Mouse (Mus musculus) liver, embryonic 11.5 days (tissue): ENCODE results near the gene Fsd2. TPM values are rescaled to one million over a fixed set of nuclear protein-coding genes. Genes with fewer than 3 reads are reported as not detected.

ENCODE experiments used
- ATAC-seq: fragments of 200-750 bp; cut with Nextera tagmentation; replicated peaks from 2 replicates; pipeline ENCODE4 v1.8.0; 2017; ENCODE audit warnings: moderate number of reproducible peaks, mild to moderate bottlenecking, moderate TSS enrichment, moderate library complexity; ENCODE audit not compliant: low FRiP score
- DNase-seq: peaks from one replicate; pipeline ENCODE4 v3.0.0-alpha.2; 2017; ENCODE audit warnings: low spot score
- H3K27ac ChIP-seq: fragments of 300-500 bp; sonication (generic); 2 replicates; pipeline ENCODE4 v1.5.1; 2014; ENCODE audit warnings: mild to moderate bottlenecking, low read depth, low read length, control low read depth
- H3K27me3 ChIP-seq: fragments of 300-500 bp; sonication (generic); replicated peaks from 2 replicates; pipeline ENCODE4 v1.6.1; 2014; ENCODE audit warnings: low read length, mixed read lengths; ENCODE audit not compliant: control insufficient read depth, insufficient read depth
- H3K36me3 ChIP-seq: fragments of 300-500 bp; sonication (generic); 2 replicates; pipeline ENCODE4 v1.6.1; 2014; ENCODE audit warnings: mild to moderate bottlenecking, low read length, moderate library complexity, mixed read lengths; ENCODE audit not compliant: control insufficient read depth, insufficient read depth
- H3K4me1 ChIP-seq: fragments of 300-500 bp; sonication (generic); replicated peaks from 2 replicates; pipeline ENCODE4 v1.6.1; 2014; ENCODE audit warnings: low read length, mixed read lengths; ENCODE audit not compliant: control insufficient read depth, insufficient read depth
- H3K4me2 ChIP-seq: fragments of 300-500 bp; sonication (generic); 2 replicates; pipeline ENCODE4 v1.6.1; 2014; ENCODE audit warnings: mild to moderate bottlenecking, control low read depth, moderate library complexity
- H3K4me3 ChIP-seq: fragments of 300-500 bp; sonication (generic); 2 replicates; pipeline ENCODE4 v1.5.1; 2014; ENCODE audit warnings: low read depth, low read length, control low read depth
- H3K9ac ChIP-seq: fragments of 300-500 bp; sonication (generic); 2 replicates; pipeline ENCODE4 v1.6.1; 2014; ENCODE audit warnings: low read depth, low read length, control low read depth
- H3K9me3 ChIP-seq: fragments of 300-500 bp; sonication (generic); 2 replicates; pipeline ENCODE4 v1.6.1; 2016; ENCODE audit warnings: low read length, inconsistent platforms, mixed read lengths; ENCODE audit not compliant: control insufficient read depth
- WGBS: fragments of 180-500 bp; shearing (Covaris S2); extraction: QIAGEN DNeasy Blood & Tissue Kit; methylation state at CpG from one replicate; pipeline ENCODE4 v1.1.7; 2014; 5-methylcytosine and 5-hydroxymethylcytosine counted together
- polyA plus RNA-seq: library from polyadenylated mRNA; unstranded; fragments of >200 nt; fragmentation: Nextera tagmentation; extraction: Ambion mirVana; gene quantifications from 2 replicates; pipeline ENCODE4 v1.2.1, GENCODE M21; 2014

Gene Fsd2
- 0.19 and 0.21 TPM in 2 replicates for polyA plus RNA-seq

DNA sequence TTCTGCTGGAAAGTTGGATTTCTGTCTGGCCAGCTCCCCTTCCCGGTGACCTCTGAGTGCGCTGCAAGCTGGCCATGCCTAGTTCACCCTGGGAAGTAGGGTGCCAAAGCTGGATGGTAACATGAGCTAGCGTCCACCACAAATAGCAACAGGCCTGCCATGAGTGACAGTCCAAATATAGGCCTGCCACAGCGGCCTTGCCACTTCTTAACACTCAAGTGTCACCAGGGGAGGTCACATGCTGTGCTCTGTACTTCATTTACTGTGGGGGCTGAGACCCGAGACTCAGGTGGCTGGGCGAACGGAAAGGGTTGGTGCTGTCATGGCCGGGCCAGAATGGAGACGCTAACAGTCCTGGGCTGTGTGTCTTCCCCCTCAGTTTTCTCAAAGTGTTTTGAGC lies at the start of gene Fsd2:
TSS of gene Fsd2 (minus strand) at position 53 of the 400 bp plus-strand sequence.
- no peak for ATAC-seq
- Histone ChIP-seq H3K9me3 (no peaks in the 10 kb centered on the region), H3K27me3 (no peaks in the 10 kb centered on the region), H3K27ac (no peak within 1 kb of the TSS), H3K4me3 (no peak within 1 kb of the TSS), H3K4me1 (no peaks in the 10 kb centered on the region; the same call in 1 of the 2 replicates), H3K4me2 (no peak within 1 kb of the TSS), H3K9ac (no peak within 1 kb of the TSS), H3K36me3 (no peaks in the 10 kb centered on the region)
- WGBS: 81% methylated on average over 9 of the region's 9 CpGs
- DNase-seq: peak; percentile 9

DNA sequence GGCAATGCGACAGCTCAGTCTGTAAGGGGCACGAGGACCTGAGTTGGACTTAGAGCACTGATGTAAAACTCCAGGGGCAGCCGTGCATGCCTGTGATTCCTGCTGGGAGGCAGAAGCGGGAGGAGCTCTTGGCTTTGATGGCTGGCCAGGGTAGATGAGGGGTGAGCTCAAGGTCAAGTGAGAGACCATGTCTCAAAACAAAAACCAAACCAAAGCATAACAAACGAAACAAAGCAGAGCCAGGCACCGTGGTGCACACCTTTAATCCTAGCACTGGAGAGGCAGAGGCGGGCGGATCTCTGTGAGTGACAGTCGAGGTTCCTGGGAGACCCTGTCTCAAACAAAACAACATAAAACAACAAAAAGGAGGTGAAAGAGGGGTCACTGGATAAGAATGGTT lies 48.3 kb upstream of the Fsd2 start:
- WGBS: 78% methylated on average over 9 of the region's 9 CpGs
- H3K9me3 ChIP-seq: no peaks in the 10 kb centered on the region
- DNase-seq: no peak
- H3K27me3 ChIP-seq: no peaks in the 10 kb centered on the region
- H3K4me2 ChIP-seq: no peak overlapping the region
- no peaks in the 10 kb centered on the region; the same call in 1 of the 2 replicates for H3K4me1 ChIP-seq
- no peak overlapping the region for H3K27ac ChIP-seq
- no peak overlapping the region for H3K9ac ChIP-seq
- no peak for ATAC-seq
- no peak overlapping the region for H3K4me3 ChIP-seq
- no peaks in the 10 kb centered on the region for H3K36me3 ChIP-seq

- H3K36me3 ChIP-seq: no peaks in the 10 kb centered on the region
- no peak overlapping the region for H3K4me3 ChIP-seq
- WGBS: 88% methylated on average over 13 of the region's 13 CpGs
- no peaks in the 10 kb centered on the region for H3K9me3 ChIP-seq
- ATAC-seq (no peak), DNase-seq (no peak)
- H3K4me2 ChIP-seq: no peak overlapping the region
- no peak overlapping the region for H3K9ac ChIP-seq
- no peaks in the 10 kb centered on the region; the same call in 1 of the 2 replicates for H3K4me1 ChIP-seq
- H3K27me3 ChIP-seq: no peaks in the 10 kb centered on the region
- no peak overlapping the region for H3K27ac ChIP-seq
Observed at GRCm38 (mm10) chr7:81612856-81613635, 46.3 kb upstream of the Fsd2 start.

GRCm38 (mm10) chr7:81610125-81610524 lies 43.4 kb upstream of the Fsd2 start:
- DNase-seq: no peak
- no peak overlapping the region for H3K4me2 ChIP-seq

GRCm38 (mm10) chr7:81606452-81606851 lies 39.7 kb upstream of the Fsd2 start:
- 66% methylated on average over 5 of the region's 5 CpGs for WGBS
- H3K27ac ChIP-seq: peak overlapping the region; percentile 33; the same call in 1 of the 2 replicates
- DNase-seq: no peak

More at GRCm38 (mm10) chr7:81610125-81610524, 43.4 kb upstream of the Fsd2 start:
- Histone ChIP-seq H3K36me3 (no peaks in the 10 kb centered on the region), H3K4me3 (no peak overlapping the region), H3K4me1 (peaks cover 5% of the 10 kb centered on the region), H3K9me3 (no peaks in the 10 kb centered on the region), H3K27ac (no peak overlapping the region), H3K9ac (no peak overlapping the region), H3K27me3 (no peaks in the 10 kb centered on the region)
- peak; percentile 63 for ATAC-seq
- 51% methylated on average over 18 of the region's 18 CpGs for WGBS

GRCm38 (mm10) chr7:81605489-81605888 lies 38.7 kb upstream of the Fsd2 start:
- Histone ChIP-seq H3K4me3 (no peak overlapping the region), H3K4me1 (peaks cover 12% of the 10 kb centered on the region), H3K36me3 (no peaks in the 10 kb centered on the region), H3K9me3 (no peaks in the 10 kb centered on the region), H3K27ac (peak overlapping the region; percentile 33), H3K4me2 (no peak overlapping the region), H3K9ac (no peak overlapping the region; the same call in 1 of the 2 replicates), H3K27me3 (no peaks in the 10 kb centered on the region)
- 29% methylated on average over 4 of the region's 4 CpGs for WGBS
- ATAC-seq (peak; percentile 96), DNase-seq (peak; percentile 54)

More at GRCm38 (mm10) chr7:81606452-81606851, 39.7 kb upstream of the Fsd2 start:
- H3K36me3 ChIP-seq: no peaks in the 10 kb centered on the region
- ATAC-seq: no peak
- no peak overlapping the region for H3K4me3 ChIP-seq
- no peak overlapping the region; the same call in 1 of the 2 replicates for H3K9ac ChIP-seq
- H3K4me2 ChIP-seq: no peak overlapping the region
- no peaks in the 10 kb centered on the region for H3K27me3 ChIP-seq
- peaks cover 12% of the 10 kb centered on the region for H3K4me1 ChIP-seq
- no peaks in the 10 kb centered on the region for H3K9me3 ChIP-seq

DNA sequence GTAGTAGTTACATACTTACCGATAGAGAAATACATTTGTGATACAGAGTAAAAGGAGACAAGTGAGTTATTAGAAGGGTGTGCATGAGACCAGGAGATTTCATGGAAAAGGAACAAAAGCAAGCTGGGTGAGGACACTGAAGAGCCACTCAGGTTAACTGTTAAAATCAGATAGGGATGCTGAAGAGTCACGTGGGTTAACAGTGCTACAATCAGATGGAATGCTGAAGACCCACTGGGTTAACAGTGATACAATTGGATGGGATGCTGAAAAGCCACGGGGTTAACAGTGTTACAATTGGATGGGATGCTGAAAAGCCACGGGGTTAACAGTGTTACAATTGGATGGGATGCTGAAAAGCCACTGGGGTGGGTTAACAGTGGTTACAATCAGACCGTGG lies 38.2 kb upstream of the Fsd2 start:
- no peaks in the 10 kb centered on the region for H3K36me3 ChIP-seq
- no peak for DNase-seq
- H3K9me3 ChIP-seq: no peaks in the 10 kb centered on the region
- peak; percentile 39 for ATAC-seq
- H3K27me3 ChIP-seq: no peaks in the 10 kb centered on the region
- peak overlapping the region; percentile 75 for H3K27ac ChIP-seq
- H3K9ac ChIP-seq: no peak overlapping the region
- no peak overlapping the region for H3K4me2 ChIP-seq
- peaks cover 12% of the 10 kb centered on the region for H3K4me1 ChIP-seq
- no peak overlapping the region for H3K4me3 ChIP-seq
- WGBS: 63% methylated on average over 5 of the region's 5 CpGs

DNA sequence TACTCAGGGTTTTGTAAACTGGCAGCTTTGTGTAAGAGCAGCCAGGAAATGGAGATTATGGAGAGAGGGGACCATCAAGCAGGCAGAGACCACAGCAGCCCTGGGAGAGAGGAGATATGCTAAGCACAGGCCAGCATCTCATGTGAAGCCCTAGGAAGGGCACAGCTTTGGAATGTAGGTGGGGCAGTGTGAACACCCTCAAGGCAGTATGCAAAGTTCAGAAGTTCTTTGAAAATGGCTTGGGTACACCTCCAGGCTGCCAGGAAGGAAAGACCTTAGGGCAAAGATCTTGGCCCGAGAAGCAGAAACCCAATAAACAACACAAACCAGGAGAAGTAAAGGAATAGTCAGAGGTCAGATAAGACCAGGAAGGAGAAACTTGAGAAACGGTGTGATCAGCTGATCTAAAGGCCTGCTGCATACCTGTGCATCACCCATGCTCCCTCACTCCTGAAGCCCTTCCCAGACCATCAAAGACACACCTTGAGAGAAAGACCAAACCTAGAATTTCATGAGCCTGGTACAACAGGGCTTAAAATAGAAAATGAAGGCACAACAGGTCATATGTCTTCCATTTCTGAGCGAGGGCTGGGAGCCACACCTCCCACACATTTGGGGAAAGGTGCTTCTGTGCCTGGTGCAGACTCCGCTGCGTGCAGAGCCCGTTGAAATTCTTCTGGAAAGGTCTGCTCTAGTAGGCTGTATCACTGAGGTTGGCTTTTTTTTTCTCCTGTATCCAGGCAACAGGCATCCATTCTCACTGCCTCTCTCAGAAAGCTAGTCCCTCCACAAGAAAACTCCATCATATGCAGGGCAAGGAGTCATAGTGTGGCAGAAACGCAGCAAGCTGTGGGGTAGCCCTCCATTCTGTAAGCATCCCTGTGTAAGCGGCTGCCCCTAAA lies 32.9 kb upstream of the Fsd2 start:
- Histone ChIP-seq H3K4me2 (no peak overlapping the region), H3K4me3 (no peak overlapping the region), H3K9me3 (no peaks in the 10 kb centered on the region), H3K4me1 (0 out of 2 replicates have a peak, but pooled peaks cover 3% of the 10 kb centered on the region), H3K36me3 (peaks cover 16% of the 10 kb centered on the region), H3K27me3 (no peaks in the 10 kb centered on the region), H3K27ac (no peak overlapping the region), H3K9ac (no peak overlapping the region)
- ATAC-seq (no peak), DNase-seq (peak; percentile 27)
- 72% methylated on average over 8 of the region's 8 CpGs for WGBS
